Mouse (Mus musculus) embryonic fibroblast, embryonic 13.5 days (primary cell): ENCODE results near the gene Rps6ka5.

Experiments used
- CTCF ChIP-seq: IDR thresholded peaks from 2 replicates; pipeline ENCODE4 v1.5.1; 2011; ENCODE audit warnings: mild to moderate bottlenecking, control low read depth, low read length, moderate library complexity, borderline replicate concordance; ENCODE audit not compliant: insufficient read depth
- POLR2A ChIP-seq: IDR thresholded peaks from 2 replicates; pipeline ENCODE4 v1.6.1; 2011; ENCODE audit warnings: low read depth, mild to moderate bottlenecking, control low read depth, low read length, moderate library complexity

DNA sequence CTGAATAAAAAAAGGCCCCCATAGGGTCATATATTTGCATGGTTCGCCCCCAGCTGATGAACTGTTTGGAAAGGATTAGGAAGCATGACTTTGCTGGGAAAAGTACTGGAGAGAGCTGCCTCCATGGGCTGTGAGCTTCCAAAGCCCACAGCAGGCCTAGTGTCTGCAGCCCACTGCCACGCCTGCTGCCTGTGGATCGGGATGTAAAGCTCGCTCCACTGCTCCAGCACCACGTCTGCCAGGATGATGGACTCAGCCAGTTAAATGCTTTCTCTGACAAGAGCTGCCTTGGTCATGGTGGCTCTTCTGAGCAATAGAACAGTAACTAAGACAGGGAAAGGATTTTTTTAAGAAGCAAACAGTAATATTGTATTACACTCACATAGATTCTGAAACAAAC is 46.1 kb downstream of the Rps6ka5 start:
- TF ChIP-seq POLR2A (no peak), CTCF (no peak)
